ENCODE assay signal across 1 mouse cellular context in genomic region chr14:57664311-57664821, GRCm38 (mm10).
A peak's percentile ranks its signal among the peaks of the same experiment; 100 is the strongest.
TF ChIP-seq lines count a peak whose summit lies in the region.

No protein-coding gene starts in this region.

TF ChIP-seq in MEL, 35 proteins besides CTCF, POLR2A, EP300 and RAD21 (continued from another document):
- TF ChIP-seq CHD1 (IDR thresholded peaks at IDR 0.05; ENCODE audit: low read depth, low read length): peak; percentile 70; the same call in 1 of the 2 replicates
- TF ChIP-seq NRF1 (IDR thresholded peaks at IDR 0.05; ENCODE audit: insufficient read depth, low read depth, low read length, poor library complexity, severe bottlenecking): no peak
- no peak for TF ChIP-seq SMC3 (IDR thresholded peaks at IDR 0.05; ENCODE audit: low read depth, low read length)
- TF ChIP-seq HCFC1 (IDR thresholded peaks at IDR 0.05; ENCODE audit: low read depth, low read length): no peak
- TF ChIP-seq TCF12 (IDR thresholded peaks at IDR 0.05; ENCODE audit: low read depth, low read length): no peak
- no peak for TF ChIP-seq MAFK (IDR thresholded peaks at IDR 0.05; ENCODE audit: borderline replicate concordance, low read depth, low read length)
- no peak for TF ChIP-seq MEF2A (IDR thresholded peaks at IDR 0.05; ENCODE audit: extremely low read depth, insufficient replicate concordance, low read depth, low read length, poor library complexity, severe bottlenecking)
- no peak for TF ChIP-seq GABPA (IDR thresholded peaks at IDR 0.05; ENCODE audit: low read depth, low read length)
TF ChIP-seq in MEL: peak in this region for 7.
